Mouse (Mus musculus) stomach, postnatal 0 days (tissue): ENCODE data around the gene Zfp961. TPM values are rescaled to one million over a fixed set of nuclear protein-coding genes. Genes with fewer than 3 reads are reported as not detected.
"Not testable (repeated sequence)": the region's sequence is repeated elsewhere in the genome, so short reads cannot be mapped to it uniquely, and the experiment has no call there.

Experiments
- ATAC-seq: fragments of 200-750 bp; cut with Nextera tagmentation; 2 replicates; pipeline ENCODE4 v1.8.0; 2017; ENCODE audit not compliant: low FRiP score, low TSS enrichment
- DNase-seq: peaks from one replicate; pipeline ENCODE4 v3.0.0-alpha.2; 2016; ENCODE audit warnings: low spot score
- H3K27ac ChIP-seq: fragments of 300-500 bp; sonication (generic); replicated peaks from 2 replicates; pipeline ENCODE4 v1.5.1; 2014; ENCODE audit warnings: mild to moderate bottlenecking, control low read depth
- H3K27me3 ChIP-seq: fragments of 300-500 bp; sonication (generic); 2 replicates; pipeline ENCODE4 v1.6.1; 2014; ENCODE audit warnings: low read length; ENCODE audit not compliant: control insufficient read depth, insufficient read depth
- H3K36me3 ChIP-seq: fragments of 300-500 bp; sonication (generic); 2 replicates; pipeline ENCODE4 v1.6.1; 2014; ENCODE audit warnings: low read length, mixed read lengths; ENCODE audit not compliant: control insufficient read depth, insufficient read depth
- H3K4me1 ChIP-seq: fragments of 300-500 bp; sonication (generic); replicated peaks from 2 replicates; pipeline ENCODE4 v1.6.1; 2014; ENCODE audit warnings: antibody characterized with exemption; ENCODE audit not compliant: control insufficient read depth, insufficient read depth
- H3K4me2 ChIP-seq: fragments of 300-500 bp; sonication (generic); replicated peaks from 2 replicates; pipeline ENCODE4 v1.6.1; 2014; ENCODE audit warnings: low read depth, mild to moderate bottlenecking, control low read depth, moderate library complexity
- H3K4me3 ChIP-seq: fragments of 300-500 bp; sonication (generic); 2 replicates; pipeline ENCODE4 v1.5.1; 2014; ENCODE audit warnings: low read depth, low read length, control low read depth
- H3K9ac ChIP-seq: fragments of 300-500 bp; sonication (generic); 2 replicates; pipeline ENCODE4 v1.6.1; 2014; ENCODE audit warnings: mild to moderate bottlenecking, low read length, control low read depth, mixed read lengths
- H3K9me3 ChIP-seq: fragments of 300-500 bp; sonication (generic); 2 replicates; pipeline ENCODE4 v1.6.1; 2016; ENCODE audit warnings: low read length; ENCODE audit not compliant: control insufficient read depth
- CTCF ChIP-seq: IDR thresholded peaks from 2 replicates; pipeline ENCODE4 v1.5.1; 2016; ENCODE audit warnings: antibody characterized with exemption, low read depth, mild to moderate bottlenecking, moderate library complexity
- EP300 ChIP-seq: optimal IDR thresholded peaks from 2 replicates; pipeline ENCODE3; 2016; ENCODE audit warnings: antibody characterized with exemption
- WGBS: fragments of 180-500 bp; shearing (Covaris S2); extraction: QIAGEN DNeasy Blood & Tissue Kit; methylation state at CpG from one replicate; pipeline ENCODE4 v1.1.7; 2014; 5-methylcytosine and 5-hydroxymethylcytosine counted together
- polyA plus RNA-seq: library from polyadenylated mRNA; unstranded; fragments of >200 nt; fragmentation: Nextera tagmentation; extraction: Ambion mirVana; gene quantifications from 2 replicates; pipeline ENCODE4 v1.2.1, GENCODE M21; 2015

Zfp961 gene
- polyA plus RNA-seq, 1 experiment from 2014 or later: 11.2 TPM

DNA sequence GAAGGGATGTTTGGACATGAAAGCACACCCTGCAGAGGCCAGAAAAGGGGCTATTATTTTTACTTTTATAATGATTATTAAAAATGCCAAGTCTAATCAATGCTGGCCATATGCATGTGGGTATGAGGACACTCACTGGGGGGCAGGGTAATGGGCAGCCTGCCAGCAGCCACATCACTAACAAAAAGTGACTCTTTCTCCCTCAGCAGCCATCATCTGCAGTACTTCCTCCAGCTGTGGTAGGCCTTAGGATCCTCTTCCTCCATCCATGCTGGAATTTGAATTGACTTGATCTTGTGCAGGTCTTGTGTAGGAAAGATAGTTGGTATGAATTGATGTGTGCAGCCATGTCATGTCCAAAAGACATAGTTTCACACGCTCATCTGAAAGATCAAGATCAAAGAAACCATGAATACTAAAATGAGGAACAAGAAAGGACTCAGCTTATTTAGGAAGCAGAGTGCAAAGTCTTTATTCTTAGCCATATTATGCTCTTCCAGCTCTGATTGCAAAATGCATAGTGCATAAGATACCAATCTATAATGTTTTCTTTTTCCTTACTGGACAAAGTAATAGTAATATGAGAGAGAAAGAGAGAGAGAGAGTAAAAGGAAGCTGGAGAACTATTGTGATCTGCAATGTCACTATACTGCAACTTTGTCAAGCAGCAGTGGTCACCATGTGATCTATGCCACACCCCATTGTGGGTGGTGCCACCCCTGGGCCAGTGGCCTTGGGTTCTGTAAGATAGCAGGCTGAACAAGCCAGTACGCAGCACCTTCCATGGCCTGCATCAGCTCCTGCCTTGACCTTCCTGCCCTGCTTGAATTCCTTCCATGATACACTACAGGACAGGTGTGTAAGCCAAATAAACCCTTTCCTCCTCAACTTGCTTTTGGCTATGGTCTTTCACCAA, 10.3 kb upstream of the Zfp961 start:
- 64% methylated on average over 2 of the region's 2 CpGs for WGBS
- Histone ChIP-seq H3K36me3 (no peaks in the 10 kb centered on the region), H3K27me3 (no peaks in the 10 kb centered on the region), H3K4me1 (no peaks in the 10 kb centered on the region), H3K4me3 (no peak overlapping the region), H3K4me2 (no peak overlapping the region), H3K9me3 (no peaks in the 10 kb centered on the region), H3K27ac (no peak overlapping the region), H3K9ac (no peak overlapping the region)
- DNase-seq (no peak), ATAC-seq (no peak)
- TF ChIP-seq EP300: no peak
- no peak for TF ChIP-seq CTCF

DNA sequence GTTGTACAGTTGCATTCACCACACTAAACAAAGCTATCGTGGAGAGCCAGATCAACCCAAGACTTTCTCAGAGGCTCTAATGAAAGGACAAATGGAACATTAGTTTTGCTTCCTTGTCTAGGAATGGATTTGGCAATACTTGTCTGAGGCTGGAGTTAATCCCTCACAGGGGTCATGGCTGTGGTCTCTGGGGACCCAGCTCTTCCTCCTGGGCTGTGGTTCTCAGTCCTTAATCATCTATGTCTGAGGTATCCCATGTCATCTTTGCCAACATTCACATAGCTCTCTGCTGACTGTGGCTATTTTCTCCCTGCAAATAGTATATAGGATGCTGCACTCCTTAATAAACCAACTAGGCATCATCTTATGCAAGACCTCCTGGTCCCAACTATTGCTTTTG, 9.1 kb upstream of the Zfp961 start:
- H3K27ac ChIP-seq: no peak overlapping the region
- no peaks in the 10 kb centered on the region for H3K9me3 ChIP-seq
- ATAC-seq (no peak), DNase-seq (no peak)
- no peaks in the 10 kb centered on the region for H3K36me3 ChIP-seq
- 54% methylated on average over 1 of the region's 1 CpGs for WGBS
- no peaks in the 10 kb centered on the region for H3K4me1 ChIP-seq
- no peak overlapping the region for H3K4me3 ChIP-seq
- H3K27me3 ChIP-seq: no peaks in the 10 kb centered on the region
- no peak for TF ChIP-seq CTCF
- no peak for TF ChIP-seq EP300
- H3K9ac ChIP-seq: no peak overlapping the region
- H3K4me2 ChIP-seq: no peak overlapping the region

DNA sequence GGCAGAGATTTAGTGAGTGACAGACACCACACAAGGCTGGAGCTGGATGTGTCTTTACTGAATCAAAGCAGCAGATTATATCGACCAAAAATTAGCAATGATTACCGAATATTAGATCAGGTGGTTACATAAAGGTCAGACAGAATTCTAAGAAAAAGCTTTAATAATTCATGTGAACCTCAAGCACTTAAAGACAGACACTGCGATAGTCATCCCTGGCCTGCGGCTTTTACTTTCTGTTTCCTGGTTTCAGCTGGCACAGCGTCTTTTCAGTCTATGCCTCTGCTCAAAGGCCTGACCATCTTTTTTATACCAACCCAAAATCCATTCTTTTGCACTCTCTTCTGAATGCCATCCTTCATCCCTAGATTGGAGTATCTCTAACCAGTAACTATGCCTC, 2.2 kb upstream of the Zfp961 start:
- no peak for TF ChIP-seq CTCF
- TF ChIP-seq EP300: no peak
- Histone ChIP-seq H3K4me1 (0 out of 2 replicates have a peak, but pooled peaks cover 3% of the 10 kb centered on the region), H3K4me2 (no peak overlapping the region), H3K27ac (no peak overlapping the region), H3K27me3 (no peaks in the 10 kb centered on the region), H3K4me3 (no peak overlapping the region), H3K9me3 (no peaks in the 10 kb centered on the region), H3K36me3 (no peaks in the 10 kb centered on the region), H3K9ac (no peak overlapping the region)
- 89% methylated on average over 5 of the region's 5 CpGs for WGBS
- ATAC-seq: no peak
- DNase-seq: no peak

DNA sequence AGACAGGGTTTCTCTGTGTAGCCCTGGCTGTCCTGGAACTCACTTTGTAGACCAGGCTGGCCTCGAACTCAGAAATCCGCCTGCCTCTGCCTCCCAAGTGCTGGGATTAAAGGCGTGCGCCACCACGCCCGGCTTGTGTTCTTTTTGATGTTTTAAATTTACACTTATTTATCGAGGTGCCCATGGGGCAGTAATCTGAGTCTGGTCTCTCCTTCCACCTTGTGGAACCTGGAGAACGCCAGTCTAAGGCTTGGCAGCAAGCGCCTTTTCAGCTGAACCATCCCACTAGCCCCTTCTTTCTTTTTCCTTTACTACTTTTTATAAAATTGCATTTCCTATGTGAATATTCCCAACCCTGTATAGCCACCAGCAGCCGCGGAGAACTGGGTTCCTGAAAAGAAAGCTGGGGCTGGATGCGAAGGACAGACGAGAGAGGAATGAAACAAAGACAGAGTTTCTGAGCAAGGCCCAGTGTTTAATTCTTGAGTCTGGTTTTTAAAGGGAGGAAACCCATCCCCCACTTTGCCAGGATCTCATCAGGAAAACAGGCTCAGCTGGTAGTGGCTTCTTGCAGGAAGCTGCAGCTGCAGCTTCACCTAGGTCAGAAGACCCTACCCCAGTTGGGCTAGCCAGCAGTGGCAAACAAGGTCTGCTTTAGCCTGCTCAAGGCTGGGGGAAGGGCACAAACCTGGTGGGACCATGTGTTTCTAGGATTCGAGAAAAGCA, 761 bp downstream of the Zfp961 start:
- peak overlapping the region; percentile 69 for H3K4me2 ChIP-seq
- no peaks in the 10 kb centered on the region for H3K36me3 ChIP-seq
- no peaks in the 10 kb centered on the region for H3K27me3 ChIP-seq
- H3K4me3 ChIP-seq: peak overlapping the region; percentile 75
- H3K27ac ChIP-seq: no peak overlapping the region; the same call in 1 of the 2 replicates
- 0 out of 2 replicates have a peak, but pooled peaks cover 3% of the 10 kb centered on the region for H3K4me1 ChIP-seq
- H3K9me3 ChIP-seq: no peaks in the 10 kb centered on the region
- TF ChIP-seq CTCF (no peak), EP300 (no peak)
- 20% methylated on average over 12 of the region's 14 CpGs for WGBS
- DNase-seq (peak; percentile 22), ATAC-seq (no peak)
- peak overlapping the region; percentile 77 for H3K9ac ChIP-seq

DNA sequence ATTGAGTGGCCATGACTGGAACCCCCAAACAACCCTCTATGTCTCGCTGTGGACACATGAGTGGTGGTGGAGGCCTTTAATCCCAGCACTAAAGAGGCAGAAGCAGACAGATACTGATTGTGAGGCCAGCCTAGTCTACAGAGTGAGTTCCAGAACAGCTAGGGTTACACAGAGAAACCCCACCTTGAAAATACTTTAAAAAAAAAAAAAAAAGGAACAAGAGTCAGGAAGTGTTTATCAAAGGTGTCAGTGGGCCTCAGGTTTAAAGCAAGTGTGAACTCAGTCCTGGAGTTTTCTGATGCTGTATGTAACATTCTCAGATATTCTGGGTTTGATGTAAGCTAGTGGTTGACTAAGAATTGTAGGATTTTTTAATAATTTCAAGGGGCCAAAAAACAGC, 1.7 kb downstream of the Zfp961 start:
- H3K4me3 ChIP-seq: no peak overlapping the region
- WGBS: 85% methylated on average over 1 of the region's 1 CpGs
- no peak overlapping the region for H3K27ac ChIP-seq
- H3K27me3 ChIP-seq: no peaks in the 10 kb centered on the region
- DNase-seq (no peak), ATAC-seq (no peak)
- TF ChIP-seq EP300: no peak
- TF ChIP-seq CTCF: no peak
- 0 out of 2 replicates have a peak, but pooled peaks cover 3% of the 10 kb centered on the region for H3K4me1 ChIP-seq
- H3K9ac ChIP-seq: no peak overlapping the region
- no peaks in the 10 kb centered on the region for H3K9me3 ChIP-seq
- H3K36me3 ChIP-seq: no peaks in the 10 kb centered on the region
- no peak overlapping the region for H3K4me2 ChIP-seq

DNA sequence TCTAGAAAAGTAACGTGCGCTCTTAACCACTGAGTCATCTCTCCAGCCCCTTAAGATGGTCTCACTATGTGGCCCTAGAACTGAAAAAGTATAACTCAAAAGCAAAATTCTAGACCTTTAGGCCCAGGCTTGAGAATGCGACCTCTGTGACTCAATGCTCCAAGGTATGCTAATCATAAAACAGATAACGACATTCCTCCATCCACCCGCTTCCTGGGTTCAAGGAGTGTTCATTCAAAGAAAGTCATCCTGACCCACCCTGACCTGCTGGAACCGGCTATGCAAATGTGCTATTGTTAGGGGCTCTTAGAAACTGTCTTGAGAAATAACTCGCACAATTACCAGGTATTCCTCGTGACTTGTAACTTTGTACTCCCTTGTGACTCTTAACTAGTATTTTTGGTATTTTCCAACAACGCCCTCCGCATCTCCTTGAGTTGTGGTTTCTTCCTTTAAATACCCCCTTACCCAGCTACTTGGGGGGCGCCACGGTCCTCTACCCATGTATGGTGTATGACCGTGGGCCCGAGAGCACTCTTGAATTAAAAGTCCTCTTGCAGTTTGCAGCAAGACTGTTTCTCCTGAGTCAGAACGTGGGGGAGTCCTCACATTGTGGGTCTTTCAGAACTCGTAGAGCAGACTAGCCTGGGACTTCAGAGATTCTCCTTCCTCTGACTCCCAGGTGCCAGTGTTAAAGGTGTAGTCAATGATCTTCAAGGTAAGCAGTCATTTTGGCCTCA, 2.3 kb downstream of the Zfp961 start:
- not testable (repeated sequence) for H3K27ac ChIP-seq, ATAC-seq, H3K9me3 ChIP-seq, H3K9ac ChIP-seq, H3K4me2 ChIP-seq, H3K36me3 ChIP-seq, H3K27me3 ChIP-seq, H3K4me3 ChIP-seq, DNase-seq, H3K4me1 ChIP-seq
- 88% methylated on average over 16 of the region's 16 CpGs for WGBS
